Mouse (Mus musculus) neural tube, embryonic 12.5 days (tissue): ENCODE measurements around the gene Cd9. TPM values are rescaled to one million over a fixed set of nuclear protein-coding genes. Genes with fewer than 3 reads are reported as not detected.
A peak's percentile ranks its signal among the peaks of the same experiment; 100 is the strongest.

Experiments used
- ATAC-seq: fragments of 200-750 bp; cut with Nextera tagmentation; 2 replicates; pipeline ENCODE4 v1.8.0; 2017; ENCODE audit warnings: low read depth, mild to moderate bottlenecking, moderate TSS enrichment, moderate library complexity; ENCODE audit not compliant: low FRiP score
- H3K27ac ChIP-seq: fragments of 300-500 bp; sonication (generic); 2 replicates; pipeline ENCODE4 v1.5.1; 2016
- H3K27me3 ChIP-seq: fragments of 300-500 bp; sonication (generic); replicated peaks from 2 replicates; pipeline ENCODE4 v1.6.1; 2016; ENCODE audit warnings: mild to moderate bottlenecking
- H3K36me3 ChIP-seq: fragments of 300-500 bp; sonication (generic); 2 replicates; pipeline ENCODE4 v1.6.1; 2016; ENCODE audit warnings: mild to moderate bottlenecking
- H3K4me1 ChIP-seq: fragments of 300-500 bp; sonication (generic); 2 replicates; pipeline ENCODE4 v1.6.1; 2016
- H3K4me2 ChIP-seq: fragments of 300-500 bp; sonication (generic); replicated peaks from 2 replicates; pipeline ENCODE4 v1.6.1; 2016; ENCODE audit warnings: mild to moderate bottlenecking
- H3K4me3 ChIP-seq: fragments of 300-500 bp; sonication (generic); 2 replicates; pipeline ENCODE4 v1.5.1; 2016
- H3K9ac ChIP-seq: fragments of 300-500 bp; sonication (generic); 2 replicates; pipeline ENCODE4 v1.6.1; 2016; ENCODE audit warnings: mild to moderate bottlenecking
- H3K9me3 ChIP-seq: fragments of 300-500 bp; sonication (generic); 2 replicates; pipeline ENCODE4 v1.6.1; 2016; ENCODE audit warnings: mild to moderate bottlenecking
- WGBS: fragments of 180-500 bp; shearing (Covaris S2); methylation state at CpG from one replicate; pipeline ENCODE4 v1.1.7; 2016; 5-methylcytosine and 5-hydroxymethylcytosine counted together
- polyA plus RNA-seq: library from polyadenylated mRNA; unstranded; fragments of >200 nt; fragmentation: Nextera tagmentation; extraction: Ambion mirVana; gene quantifications from 2 replicates; pipeline ENCODE4 v1.2.1, GENCODE M21; 2016

The Cd9 gene
- polyA plus RNA-seq, 1 experiment from 2014 or later: 51.1 TPM

DNA sequence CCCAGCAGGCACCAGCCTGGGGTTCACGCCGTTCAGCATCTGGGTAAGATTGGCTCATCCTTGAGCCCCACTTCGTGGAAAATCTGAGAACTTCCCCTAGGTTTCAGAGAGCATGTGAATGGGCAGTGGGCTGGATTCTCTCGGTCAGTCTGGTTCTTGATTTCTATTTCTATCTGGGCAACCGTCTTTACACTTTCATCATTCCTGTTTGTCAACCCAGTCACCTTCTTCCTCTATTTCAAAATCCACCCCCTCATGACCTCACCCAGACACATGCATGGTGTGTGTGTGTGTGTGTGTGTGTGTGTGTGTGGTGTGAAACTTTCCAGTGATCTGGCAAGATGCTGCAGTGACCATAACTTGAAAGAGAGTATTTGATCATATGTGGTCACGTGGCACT is 49.2 kb downstream of the Cd9 start:
- H3K9me3 ChIP-seq: no peaks in the 10 kb centered on the region
- no peaks in the 10 kb centered on the region for H3K4me1 ChIP-seq
- H3K27me3 ChIP-seq: no peaks in the 10 kb centered on the region
- no peak overlapping the region for H3K4me3 ChIP-seq
- no peak overlapping the region for H3K4me2 ChIP-seq
- no peaks in the 10 kb centered on the region for H3K36me3 ChIP-seq
- H3K27ac ChIP-seq: no peak overlapping the region
- ATAC-seq: no peak
- no peak overlapping the region for H3K9ac ChIP-seq
- 81% methylated on average over 6 of the region's 6 CpGs for WGBS

DNA sequence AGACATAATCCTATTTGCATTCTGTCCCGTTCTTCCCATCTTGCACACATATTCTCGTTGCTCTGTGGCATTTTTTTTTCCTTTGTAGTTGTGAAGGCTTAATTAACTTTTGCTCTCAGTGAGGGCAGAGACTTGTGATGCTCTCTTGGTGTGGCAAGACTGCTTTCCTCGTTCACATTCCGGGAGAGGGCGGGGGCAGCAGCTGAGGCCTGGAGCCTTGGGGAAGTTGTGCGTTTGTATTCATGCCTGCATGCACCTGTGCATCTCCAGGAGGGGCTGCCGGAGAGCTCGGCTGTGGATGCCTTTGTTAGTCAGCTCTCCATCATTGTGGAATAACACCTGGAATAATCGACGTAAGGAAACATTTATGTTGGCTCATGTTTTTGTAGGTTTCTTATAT is 52.0 kb downstream of the Cd9 start:
- Histone ChIP-seq H3K4me1 (no peaks in the 10 kb centered on the region), H3K4me3 (no peak overlapping the region), H3K27me3 (no peaks in the 10 kb centered on the region), H3K27ac (no peak overlapping the region), H3K4me2 (no peak overlapping the region), H3K9ac (no peak overlapping the region), H3K9me3 (no peaks in the 10 kb centered on the region), H3K36me3 (no peaks in the 10 kb centered on the region)
- ATAC-seq: no peak
- WGBS: 74% methylated on average over 10 of the region's 10 CpGs

DNA sequence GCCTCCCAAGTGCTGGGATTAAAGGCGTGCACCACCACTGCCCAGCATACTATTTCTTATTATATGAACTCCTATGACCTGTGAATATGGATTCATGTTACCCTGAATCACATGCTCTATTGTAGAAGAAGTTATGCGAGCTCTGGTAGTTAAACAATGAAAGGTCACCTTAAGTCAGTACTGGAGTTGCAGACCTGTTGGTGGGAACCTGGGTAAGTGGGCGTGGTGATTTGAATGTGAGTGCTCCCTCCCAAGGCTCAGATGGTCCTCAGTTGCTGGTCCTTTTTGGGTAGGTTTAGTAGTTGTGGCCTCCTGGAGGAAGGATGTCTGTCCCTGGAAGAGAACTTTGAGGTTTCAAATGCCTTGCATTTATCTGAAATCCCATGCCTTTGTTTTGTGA is 57.8 kb downstream of the Cd9 start:
- Histone ChIP-seq H3K36me3 (no peaks in the 10 kb centered on the region), H3K27me3 (no peaks in the 10 kb centered on the region), H3K4me2 (no peak overlapping the region), H3K9me3 (no peaks in the 10 kb centered on the region), H3K9ac (no peak overlapping the region), H3K4me1 (no peaks in the 10 kb centered on the region), H3K27ac (no peak overlapping the region), H3K4me3 (no peak overlapping the region)
- ATAC-seq: no peak
- 95% methylated on average over 3 of the region's 3 CpGs for WGBS

DNA sequence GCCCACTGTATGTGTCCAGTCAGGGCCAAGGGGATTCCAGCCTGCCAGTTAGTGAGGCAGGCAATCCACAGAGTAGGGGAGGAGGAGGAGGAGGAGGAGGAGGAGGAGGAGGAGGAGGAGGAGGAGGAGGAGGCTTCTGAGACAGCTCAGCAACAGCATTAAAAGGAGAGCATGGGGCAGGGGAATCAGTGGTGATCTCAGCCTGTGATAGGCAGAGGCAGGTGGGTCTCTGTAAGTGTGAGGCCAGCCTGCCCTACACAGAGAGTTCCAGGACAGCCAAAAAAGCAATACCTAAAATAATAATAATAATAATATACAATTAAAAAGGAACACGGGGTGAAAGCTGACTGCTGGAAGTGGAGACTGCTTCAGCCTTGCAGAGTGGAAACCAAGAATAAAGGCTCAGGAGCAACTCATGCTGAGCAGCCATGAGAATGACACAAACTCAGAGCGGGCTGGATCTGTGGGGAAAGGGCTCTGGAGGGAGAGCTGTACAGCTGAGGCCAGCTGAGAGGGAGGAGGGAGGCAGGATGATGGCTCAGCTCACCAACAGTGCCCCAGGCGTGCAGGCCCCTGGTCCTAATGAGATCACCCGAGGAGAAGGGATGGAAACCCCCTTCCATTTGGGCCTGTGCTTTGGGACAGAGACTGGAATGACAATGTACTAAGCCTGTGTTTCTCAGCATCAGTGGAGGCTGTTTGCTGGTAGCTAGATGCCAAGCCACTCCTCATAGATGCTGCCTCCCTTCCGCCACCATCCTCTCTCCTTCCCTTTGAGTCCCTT is 59.7 kb downstream of the Cd9 start:
- Histone ChIP-seq H3K4me1 (no peaks in the 10 kb centered on the region), H3K36me3 (no peaks in the 10 kb centered on the region), H3K27me3 (no peaks in the 10 kb centered on the region), H3K4me2 (no peak overlapping the region), H3K4me3 (no peak overlapping the region), H3K9me3 (no peaks in the 10 kb centered on the region), H3K27ac (no peak overlapping the region), H3K9ac (no peak overlapping the region)
- WGBS: 60% methylated on average over 5 of the region's 5 CpGs
- ATAC-seq: no peak

DNA sequence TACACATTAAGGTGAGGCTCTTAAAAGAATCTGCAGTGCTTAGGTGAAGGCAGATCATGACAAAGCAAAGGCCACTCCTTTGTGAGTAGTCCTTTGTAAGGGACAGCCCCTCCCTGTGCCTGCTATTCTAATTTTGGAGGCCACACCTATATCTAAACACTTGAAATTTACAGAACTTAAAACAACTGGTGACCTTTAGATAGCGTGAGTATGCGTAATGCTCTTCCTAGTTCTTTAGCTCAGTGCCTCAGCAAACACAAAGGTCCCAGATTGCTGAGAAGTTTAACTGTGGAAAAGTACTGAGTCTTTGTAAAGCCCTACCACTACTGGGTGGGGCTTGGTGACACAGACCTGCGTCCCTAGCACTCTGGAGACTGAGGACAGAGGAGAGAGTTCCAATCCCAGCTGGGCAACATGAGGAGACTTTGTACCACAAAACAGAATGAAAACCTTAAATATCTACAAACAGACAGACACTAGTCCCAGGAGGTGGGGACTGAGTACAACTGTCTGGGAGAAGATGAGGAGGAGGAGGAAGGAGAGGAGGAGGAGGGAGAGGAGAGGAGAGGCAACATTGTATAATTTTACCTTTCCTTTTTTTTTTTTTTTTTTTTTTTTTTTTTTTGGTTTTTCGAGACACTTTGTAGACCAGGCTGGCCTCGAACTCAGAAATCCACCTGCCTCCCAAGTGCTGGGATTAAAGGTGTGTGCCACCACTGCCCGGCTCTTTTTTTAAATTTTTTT is 60.7 kb downstream of the Cd9 start:
- no peak for ATAC-seq
- Histone ChIP-seq H3K27ac (no peak overlapping the region), H3K4me2 (no peak overlapping the region), H3K4me1 (no peaks in the 10 kb centered on the region), H3K9me3 (no peaks in the 10 kb centered on the region), H3K27me3 (no peaks in the 10 kb centered on the region), H3K36me3 (no peaks in the 10 kb centered on the region), H3K9ac (no peak overlapping the region), H3K4me3 (no peak overlapping the region)
- WGBS: 76% methylated on average over 6 of the region's 6 CpGs

DNA sequence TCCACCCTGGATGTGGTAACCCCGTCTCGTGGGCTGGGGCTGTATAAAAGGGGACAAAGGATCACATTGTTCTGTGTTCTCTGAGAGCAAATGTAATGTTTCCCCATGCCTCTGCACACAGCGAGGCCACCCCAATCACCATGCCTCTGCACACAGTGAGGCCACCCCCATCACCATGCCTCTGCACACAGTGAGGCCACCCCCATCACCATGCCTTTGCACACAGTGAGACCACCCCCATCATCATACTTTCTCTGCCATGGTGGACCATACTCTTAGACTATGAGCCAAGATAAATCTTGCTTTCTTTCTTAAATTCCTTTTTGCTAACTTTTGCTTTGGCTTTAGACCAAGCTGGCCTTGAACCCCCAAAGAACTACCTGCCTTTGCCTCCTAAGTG is 61.3 kb downstream of the Cd9 start:
- Histone ChIP-seq H3K9me3 (no peaks in the 10 kb centered on the region), H3K27me3 (no peaks in the 10 kb centered on the region), H3K4me2 (no peak overlapping the region), H3K4me1 (no peaks in the 10 kb centered on the region), H3K9ac (no peak overlapping the region), H3K27ac (no peak overlapping the region), H3K36me3 (no peaks in the 10 kb centered on the region), H3K4me3 (no peak overlapping the region)
- 34% methylated on average over 3 of the region's 3 CpGs for WGBS
- no peak for ATAC-seq

DNA sequence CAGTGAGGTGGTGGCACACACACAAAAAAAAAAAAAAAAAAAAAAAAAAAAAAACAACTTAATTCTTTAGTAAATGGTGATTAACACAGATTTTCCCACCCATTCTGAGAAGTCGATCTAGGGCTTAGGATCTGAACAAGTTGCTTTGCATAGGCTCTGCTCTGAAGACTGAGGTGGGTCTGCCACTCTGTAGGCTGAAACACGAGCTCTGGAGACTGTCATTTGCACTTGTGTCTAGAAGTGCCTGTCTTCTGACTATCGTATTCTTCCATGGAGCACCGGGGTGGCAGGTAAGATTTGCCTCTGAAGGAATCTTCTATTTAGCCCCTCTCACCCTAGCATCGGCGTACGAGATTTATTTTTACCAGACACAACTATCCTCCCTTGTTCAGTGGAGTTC is 62.1 kb downstream of the Cd9 start:
- no peak for ATAC-seq
- no peak overlapping the region for H3K27ac ChIP-seq
- no peak overlapping the region for H3K4me3 ChIP-seq
- 90% methylated on average over 7 of the region's 7 CpGs for WGBS
- no peaks in the 10 kb centered on the region for H3K4me1 ChIP-seq
- no peaks in the 10 kb centered on the region for H3K9me3 ChIP-seq
- H3K36me3 ChIP-seq: no peaks in the 10 kb centered on the region
- no peak overlapping the region for H3K4me2 ChIP-seq
- H3K9ac ChIP-seq: no peak overlapping the region
- H3K27me3 ChIP-seq: no peaks in the 10 kb centered on the region

DNA sequence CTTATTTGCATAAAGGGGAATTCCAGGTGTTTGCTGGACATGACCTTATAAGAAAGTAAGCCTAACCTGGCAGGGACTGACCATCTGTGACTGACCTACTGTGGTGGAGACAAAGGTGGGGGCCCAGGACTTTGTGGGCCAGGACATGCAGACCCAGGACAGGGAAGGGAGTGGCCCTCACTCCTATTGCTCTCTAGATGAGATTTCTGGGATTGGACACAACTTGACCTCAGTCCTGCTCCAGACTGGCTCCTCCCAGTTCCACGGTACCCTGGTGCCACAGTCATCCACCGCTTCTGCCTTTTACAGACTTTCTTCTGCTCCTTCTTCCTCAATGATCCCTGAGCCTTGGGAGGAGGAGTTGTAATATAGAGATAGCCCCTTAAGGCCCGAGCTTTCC is 63.6 kb downstream of the Cd9 start:
- no peaks in the 10 kb centered on the region for H3K9me3 ChIP-seq
- WGBS: 66% methylated on average over 3 of the region's 3 CpGs
- no peak for ATAC-seq
- no peak overlapping the region for H3K4me2 ChIP-seq
- H3K27me3 ChIP-seq: no peaks in the 10 kb centered on the region
- no peak overlapping the region for H3K27ac ChIP-seq
- no peaks in the 10 kb centered on the region for H3K36me3 ChIP-seq
- H3K4me3 ChIP-seq: no peak overlapping the region
- no peaks in the 10 kb centered on the region for H3K4me1 ChIP-seq
- H3K9ac ChIP-seq: no peak overlapping the region

DNA sequence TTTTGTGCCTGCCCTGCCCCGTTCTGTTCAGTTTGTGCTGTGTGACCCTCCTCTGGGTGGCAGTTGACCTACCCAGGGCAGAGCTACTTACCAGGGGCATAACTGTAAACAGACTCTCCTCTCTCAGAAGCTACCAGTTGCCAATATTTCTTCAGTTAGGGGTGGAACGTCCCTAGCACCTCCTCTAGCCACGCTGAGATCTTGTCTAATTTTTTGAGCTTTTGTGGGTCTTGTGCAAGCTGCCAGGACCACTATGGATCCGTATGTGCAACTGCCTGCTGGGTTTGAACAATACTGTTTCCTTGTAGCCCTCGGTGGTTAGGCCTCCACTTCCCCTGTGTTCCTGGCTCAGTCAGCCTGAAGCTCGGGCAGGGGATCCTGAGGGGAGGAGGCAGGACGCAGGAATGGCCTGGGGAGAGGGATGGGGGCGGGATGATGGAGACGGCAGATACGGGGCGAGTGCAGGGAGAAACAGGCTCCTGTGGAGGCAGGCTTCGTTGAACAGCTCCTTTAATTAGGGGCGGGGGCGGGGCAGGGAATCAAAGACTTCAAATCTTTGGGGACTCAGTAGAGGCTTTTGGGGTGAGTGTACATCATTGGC is 64.1 kb downstream of the Cd9 start:
- no peak overlapping the region for H3K4me3 ChIP-seq
- H3K4me2 ChIP-seq: no peak overlapping the region
- WGBS: 10% methylated on average over 14 of the region's 14 CpGs
- H3K9me3 ChIP-seq: no peaks in the 10 kb centered on the region
- H3K4me1 ChIP-seq: no peaks in the 10 kb centered on the region
- no peak for ATAC-seq
- no peak overlapping the region for H3K27ac ChIP-seq
- H3K27me3 ChIP-seq: no peaks in the 10 kb centered on the region
- H3K9ac ChIP-seq: no peak overlapping the region
- H3K36me3 ChIP-seq: no peaks in the 10 kb centered on the region

DNA sequence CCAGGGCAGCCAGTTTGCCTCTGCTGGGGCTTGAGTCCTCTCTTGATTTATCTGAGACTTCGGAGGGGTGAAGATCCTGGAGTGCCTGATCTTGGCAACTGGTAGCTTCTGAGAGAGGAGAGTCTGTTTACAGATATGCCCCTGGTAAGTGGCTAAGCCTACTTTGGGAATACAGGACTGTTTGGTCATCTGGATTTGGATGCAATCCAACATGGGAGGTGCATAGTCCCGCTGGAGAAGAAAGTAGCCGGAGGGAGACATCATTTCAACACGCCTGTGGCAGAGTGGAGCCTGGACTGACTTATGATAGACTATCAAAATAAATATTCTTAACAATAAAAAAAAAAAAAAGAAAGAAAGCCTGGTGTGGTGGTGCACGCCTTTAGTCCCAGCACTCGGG is 64.8 kb downstream of the Cd9 start:
- no peak overlapping the region for H3K9ac ChIP-seq
- H3K9me3 ChIP-seq: no peaks in the 10 kb centered on the region
- H3K4me3 ChIP-seq: no peak overlapping the region
- no peaks in the 10 kb centered on the region for H3K27me3 ChIP-seq
- 90% methylated on average over 6 of the region's 6 CpGs for WGBS
- H3K36me3 ChIP-seq: no peaks in the 10 kb centered on the region
- no peak for ATAC-seq
- no peak overlapping the region for H3K4me2 ChIP-seq
- no peaks in the 10 kb centered on the region for H3K4me1 ChIP-seq
- no peak overlapping the region for H3K27ac ChIP-seq

DNA sequence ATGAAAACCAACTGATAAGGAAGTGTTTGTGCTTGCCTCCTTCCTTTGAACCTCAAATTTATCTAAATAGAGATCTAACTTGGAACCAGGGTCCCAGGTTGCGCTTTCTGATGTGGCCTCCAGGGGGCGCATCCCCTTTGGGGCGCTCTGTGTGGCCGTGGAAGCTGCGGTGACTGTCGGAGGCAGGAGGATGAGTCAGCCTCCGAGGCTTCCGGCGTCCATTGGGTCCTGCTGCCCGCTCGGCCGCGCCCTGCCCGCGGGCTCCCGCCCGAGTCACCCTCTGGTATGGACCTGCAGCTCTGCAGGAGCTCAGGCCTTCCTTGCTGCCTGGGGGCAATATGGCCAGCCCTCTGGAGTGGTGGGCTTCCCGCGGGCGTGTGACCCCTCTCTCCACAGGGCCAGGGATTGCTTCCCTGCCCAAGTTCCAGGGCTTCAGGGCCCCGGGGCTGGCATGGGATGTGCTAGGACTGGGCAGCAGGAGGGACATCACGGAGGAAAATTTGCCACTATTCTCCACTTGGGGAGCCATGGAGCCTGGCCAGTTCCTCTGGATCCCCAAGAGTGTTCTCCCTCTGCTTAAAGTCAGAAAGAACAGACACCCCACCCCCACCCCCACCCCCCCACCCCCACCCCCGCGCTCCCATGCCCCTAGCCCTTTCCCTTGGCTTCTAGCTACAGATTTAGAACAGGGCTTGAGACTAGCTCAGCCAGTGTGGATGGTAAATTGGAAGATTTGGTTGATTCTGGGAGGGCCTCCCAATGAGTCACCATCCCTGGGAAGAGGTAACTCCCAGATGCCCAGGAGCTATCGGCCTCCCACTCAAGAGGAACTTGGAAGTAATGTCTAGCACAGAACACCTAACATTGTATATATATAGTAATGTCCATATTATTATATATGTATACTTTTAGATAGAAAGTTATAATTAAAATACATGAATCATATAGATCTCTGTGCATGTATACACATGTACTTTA is 67.9 kb downstream of the Cd9 start:
- 3% methylated on average over 25 of the region's 25 CpGs for WGBS
- Histone ChIP-seq H3K27me3 (no peaks in the 10 kb centered on the region), H3K4me3 (peak overlapping the region; percentile 42), H3K4me1 (peaks cover 11% of the 10 kb centered on the region; the same call in 1 of the 2 replicates), H3K9me3 (no peaks in the 10 kb centered on the region), H3K9ac (peak overlapping the region; percentile 55), H3K4me2 (peak overlapping the region; percentile 83), H3K27ac (no peak overlapping the region; the same call in 1 of the 2 replicates), H3K36me3 (no peaks in the 10 kb centered on the region)
- peak; percentile 89 for ATAC-seq
